Mouse (Mus musculus) layer of hippocampus, adult 9-10 months (tissue): ENCODE results near the gene Arhgap10.

Experiments
- DNase-seq: peaks from one replicate; pipeline ENCODE4 v3.0.0; 2022; ENCODE audit warnings: low spot score

The Arhgap10 gene

DNA sequence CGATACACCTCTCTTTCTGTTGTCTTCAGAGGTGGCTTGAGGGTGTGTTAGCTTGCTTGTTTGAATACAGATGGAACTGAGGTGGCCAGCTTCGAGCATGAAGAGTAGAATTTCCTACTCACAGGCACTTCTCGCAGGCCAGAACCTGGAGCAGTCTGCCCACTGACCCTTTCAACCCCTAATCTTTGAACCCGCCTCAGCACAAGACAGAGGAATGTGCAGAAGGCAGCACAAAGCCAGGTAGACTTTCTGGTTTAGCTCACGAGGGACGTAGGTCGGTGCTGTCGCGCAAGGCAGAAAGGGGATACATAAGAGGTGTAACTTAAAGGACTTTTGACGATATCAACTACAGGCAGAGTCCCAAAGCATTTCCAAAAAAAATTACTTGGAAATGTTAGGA is 908 bp downstream of the Arhgap10 start:
- DNase-seq: no peak

DNA sequence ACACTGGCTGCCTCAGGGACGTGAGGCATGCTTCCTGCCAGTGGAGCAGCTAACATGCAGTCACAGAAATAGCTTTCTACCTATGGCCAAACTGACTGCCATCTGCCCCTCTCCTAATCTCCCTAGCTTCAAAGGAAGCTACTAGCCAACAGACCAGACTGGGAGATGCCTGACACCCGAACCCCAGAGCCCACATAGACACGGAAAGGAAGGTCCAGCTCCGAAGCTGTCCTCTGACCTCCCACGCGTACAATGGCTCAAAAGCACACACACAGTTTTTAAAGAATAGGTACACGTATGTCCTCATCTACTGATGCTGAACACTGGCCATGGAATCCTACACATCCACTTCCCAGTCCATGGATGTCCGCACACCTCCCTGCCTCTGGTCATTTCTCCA is 2.0 kb downstream of the Arhgap10 start:
- no peak for DNase-seq

DNA sequence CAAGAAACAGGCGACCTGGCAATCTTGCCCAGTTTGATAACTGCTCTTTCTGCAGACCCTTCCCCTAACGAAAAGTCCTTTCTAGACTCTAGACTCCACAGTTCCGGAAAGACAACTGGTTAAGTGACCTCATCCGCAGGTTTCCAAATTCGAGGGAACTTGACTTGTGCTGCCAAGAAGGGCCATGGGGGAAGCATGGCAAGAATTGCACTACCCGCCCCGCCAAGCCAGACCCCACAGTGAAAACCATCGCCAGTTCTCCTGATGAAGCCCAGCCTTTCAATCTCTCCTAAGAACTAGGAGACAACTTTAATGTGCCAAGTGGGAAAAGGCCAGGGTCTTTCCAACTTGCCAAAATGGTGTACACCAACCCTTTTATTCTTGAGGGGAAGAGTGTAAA is 2.6 kb downstream of the Arhgap10 start:
- no peak for DNase-seq

DNA sequence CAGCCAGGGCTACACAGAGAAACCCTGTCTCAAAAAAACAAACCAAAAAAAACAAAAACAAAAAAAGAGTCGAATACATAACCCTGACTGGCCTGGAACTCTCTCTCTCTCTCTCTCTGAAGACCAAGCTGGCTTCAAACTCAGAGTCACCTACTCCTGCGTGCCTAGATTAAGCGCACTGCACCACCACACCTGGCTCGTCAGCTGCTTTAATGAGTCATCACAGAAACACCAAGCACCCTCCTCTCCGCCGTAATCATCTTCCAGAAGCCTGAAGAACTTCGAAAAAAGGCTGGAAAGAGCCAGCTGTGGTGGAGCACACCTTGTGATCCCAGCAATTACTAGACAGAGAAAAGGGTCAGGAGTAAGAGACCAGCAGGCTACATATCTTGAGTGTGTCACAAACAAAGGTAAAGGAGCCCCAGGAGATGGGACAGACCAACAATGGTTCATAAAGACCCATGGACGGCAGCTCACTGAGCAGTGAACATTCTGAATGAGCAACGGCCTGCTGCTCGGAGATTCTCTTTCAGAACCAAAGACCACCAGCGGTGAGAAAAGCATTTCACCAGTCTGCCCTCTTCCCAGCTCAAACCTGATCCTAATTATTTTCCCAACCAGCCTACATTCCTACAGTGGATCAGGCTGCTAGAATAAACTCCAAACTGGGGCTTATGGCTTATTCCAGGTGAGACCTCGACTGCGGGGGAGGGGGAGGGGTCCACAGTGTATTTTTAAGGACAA is 5.8 kb downstream of the Arhgap10 start:
- DNase-seq: no peak

DNA sequence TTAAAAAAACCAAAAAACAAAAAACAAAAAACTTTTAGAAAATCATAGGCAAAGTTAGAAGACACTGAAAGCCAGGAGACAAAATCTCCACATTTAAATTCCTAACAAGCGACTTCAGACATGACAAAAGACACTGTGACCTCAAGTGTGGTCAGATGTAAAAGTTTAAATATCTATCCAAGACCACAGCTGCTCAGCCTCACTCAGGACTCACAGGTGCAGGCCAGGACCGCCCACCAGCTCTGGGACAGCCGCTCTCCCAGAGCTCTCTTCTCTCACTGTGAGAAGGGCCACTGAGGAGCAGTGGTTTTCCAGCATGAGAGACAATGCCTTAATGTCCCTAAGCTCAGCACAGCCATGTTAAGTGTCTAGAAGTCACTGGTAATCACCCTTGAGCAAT is 7.3 kb downstream of the Arhgap10 start:
- DNase-seq: no peak

DNA sequence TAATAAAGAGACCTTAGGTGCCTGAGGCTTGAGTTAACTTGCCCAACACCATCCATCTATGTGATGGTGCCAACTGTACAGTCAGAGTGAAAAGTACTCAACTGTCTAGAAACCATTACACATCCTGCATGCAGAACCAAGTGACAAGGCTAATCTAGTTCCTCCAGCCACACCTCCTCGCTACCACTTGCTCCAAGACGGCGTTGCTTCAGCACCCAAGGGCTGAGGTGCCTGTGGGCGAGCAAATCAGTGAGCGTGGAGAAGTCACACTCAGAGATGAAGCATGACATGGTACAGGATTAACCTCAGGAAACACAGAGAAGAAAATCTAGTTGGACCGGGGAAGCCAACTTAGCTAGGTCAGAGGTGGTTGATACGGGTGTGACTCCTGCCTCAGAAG is 8.7 kb downstream of the Arhgap10 start:
- no peak for DNase-seq

DNA sequence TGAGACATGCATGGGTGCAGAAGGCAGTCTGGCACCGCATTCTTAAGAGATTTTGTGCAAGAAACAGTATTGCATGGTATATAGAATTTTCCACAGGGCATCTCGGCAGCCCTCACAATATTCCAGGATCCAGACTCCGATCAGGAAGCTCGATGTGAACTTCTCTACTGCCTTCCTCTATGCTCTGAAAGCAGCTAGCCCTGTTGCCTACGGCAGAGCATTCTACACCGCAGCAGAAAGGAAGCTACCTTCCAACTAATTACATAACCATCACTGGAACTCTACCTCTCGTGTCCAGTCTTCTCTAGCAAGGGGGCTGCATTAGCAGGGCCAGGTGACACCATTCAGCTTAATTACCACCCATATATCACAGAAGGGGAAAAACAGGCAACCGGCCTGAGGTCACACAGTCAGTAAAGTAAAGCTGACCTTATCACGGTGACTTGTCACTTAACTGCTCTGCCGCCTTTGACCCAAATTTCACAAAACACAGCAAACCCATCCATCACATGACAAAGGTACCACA is 10.2 kb downstream of the Arhgap10 start:
- DNase-seq: no peak

DNA sequence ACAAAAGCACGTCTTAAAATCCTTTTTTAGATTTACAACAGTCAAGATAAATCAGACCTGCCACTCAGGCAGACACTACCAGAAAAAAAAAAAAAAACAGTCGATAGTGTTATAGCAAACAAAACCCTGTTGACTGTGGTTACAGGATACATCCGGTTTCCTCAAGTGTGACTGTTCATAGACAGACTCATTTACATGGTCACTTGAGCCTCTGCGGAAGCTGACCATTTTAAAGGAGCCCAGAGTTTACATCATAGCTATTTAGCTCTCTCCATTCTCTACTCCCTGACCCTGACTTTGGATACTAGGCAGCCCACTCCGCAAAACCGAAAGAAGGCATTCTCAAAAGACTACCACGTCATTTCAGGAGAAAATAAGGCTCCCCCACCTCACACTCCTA is 11.2 kb downstream of the Arhgap10 start:
- DNase-seq: no peak

DNA sequence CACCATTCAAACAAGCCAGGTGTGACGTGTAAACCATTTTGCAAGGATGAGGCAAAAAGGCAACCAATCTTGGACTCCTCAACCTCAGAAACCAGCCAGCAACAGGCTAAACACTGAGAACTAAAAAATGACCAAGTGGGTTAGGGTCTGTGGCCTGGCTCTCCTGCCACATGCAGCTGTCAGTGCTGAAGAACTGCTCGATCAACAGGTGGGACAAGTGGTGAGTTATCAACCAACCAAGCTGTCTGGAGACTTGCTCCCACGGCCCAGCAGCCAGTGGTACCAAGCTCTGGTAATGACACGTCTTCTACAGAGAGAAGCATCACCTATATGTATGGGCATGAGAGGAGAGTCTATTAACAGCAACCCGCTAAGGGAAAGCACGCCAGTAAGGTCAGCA is 15.2 kb downstream of the Arhgap10 start:
- DNase-seq: no peak

DNA sequence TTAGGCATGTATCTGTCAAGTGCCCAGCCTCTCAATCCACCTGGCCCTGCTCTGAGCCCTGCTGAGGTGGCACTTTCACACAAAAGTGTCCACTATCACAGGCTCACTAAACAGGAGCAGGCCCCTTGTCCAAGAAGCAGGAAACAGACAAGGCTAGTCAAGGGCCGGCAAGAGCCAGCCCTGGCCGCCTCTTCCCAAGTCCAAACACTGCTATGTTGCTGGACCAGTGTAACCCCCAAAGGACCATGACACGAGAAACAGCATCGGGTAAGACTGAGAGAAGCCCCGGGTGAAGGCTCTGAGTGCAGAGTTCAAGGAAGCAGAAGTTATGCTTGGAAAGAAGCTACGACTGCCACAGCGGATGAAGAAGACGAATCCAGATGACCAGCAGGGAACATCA is 16.6 kb downstream of the Arhgap10 start:
- DNase-seq: no peak

DNA sequence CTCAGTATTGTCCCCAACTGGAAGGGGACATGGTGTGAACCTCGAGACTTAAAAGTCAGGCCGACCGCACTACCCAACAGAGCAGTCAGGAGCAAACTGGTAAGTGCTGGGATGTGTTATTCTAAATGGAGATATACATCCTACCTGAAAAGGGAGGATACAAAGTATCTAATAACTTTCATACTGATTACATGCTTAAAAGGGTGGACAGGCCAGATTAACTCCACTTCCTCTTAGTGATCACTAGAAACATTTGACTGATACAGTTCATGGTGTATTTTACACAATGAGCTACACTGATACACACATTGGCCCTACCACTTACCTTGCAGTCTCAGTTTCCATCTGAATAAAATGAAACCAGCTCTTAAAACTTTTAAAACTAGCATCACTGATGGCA is 17.5 kb downstream of the Arhgap10 start:
- DNase-seq: no peak

DNA sequence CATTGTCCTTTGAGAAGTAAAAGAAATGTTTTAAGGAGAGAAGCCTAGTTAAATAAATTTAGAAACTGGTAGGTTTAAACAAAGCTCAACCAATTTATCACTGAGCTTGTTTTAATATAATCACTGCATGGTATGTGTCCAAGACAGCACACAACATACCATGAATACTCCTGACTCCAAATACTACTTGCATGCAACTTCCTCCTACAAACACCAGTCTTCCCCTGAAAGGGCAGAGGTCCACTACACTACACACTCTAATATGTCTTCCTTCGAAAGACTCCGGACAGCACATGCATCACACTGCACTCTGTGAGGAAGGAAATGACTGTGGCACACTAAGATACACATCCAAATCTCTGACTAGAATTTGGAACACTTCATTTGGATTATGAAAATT is 20.3 kb downstream of the Arhgap10 start:
- no peak for DNase-seq

DNA sequence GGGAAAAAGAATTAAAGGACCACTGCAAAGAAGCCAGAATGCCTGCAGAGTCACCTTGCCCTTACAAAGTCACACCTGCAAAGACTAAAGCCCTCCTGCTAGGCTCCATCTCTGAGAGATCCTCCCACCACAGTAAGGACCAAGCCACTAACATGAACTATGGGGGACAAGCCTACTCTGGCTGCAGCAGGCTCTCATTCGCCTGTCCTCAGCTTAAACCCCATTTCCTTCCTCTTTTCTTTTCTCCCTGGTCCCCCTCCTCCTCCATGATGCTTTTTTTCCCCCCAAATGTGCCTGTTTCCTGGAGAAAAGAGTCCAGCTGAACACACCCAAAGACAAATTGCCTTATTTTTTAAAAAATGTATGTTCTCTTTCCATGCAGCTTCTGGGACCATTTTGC is 21.5 kb downstream of the Arhgap10 start:
- no peak for DNase-seq

DNA sequence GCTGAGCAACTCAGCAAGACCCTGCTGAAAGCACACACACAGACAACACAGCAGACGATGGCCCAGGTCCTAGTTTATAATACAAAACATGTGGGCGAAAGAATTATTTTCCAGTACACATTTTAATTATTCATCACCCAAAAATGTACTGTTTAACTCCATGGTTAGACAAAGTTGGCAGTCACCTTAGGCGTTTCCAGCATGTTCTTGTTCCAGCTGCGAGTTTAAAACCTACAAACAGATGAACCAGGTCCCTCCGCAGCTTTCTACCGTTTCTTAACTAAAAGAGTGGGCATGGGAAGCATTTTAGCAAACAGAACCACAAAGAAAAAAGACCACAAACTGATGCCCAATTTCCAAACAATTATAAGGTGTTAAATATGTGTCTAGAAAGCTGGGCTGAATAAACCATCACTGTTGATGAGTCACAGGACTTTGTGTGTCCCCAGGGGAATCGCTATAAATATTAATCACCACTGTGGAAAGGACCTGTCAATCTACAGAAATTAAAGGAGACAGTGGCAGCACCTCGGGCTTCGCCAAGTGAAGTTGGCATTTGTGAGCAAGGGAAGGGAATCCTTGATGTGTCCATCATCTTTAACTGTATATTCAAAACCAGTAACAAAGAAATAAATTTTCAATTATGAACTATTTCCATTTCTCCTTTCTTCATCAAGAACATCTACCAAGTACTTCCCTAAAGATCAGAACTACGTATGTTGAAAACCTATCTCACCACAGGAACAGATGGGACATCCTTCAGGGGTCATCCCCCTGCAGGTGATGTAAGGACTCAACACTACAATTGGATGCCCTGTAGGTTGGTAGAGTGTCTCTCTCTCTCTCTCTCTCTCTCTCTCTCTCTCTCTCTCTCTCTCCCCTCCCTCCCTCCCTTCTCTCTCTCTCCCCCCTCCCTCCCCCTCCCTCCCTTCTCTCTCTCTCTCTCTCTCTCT is 23.1 kb downstream of the Arhgap10 start:
- DNase-seq: no peak

DNA sequence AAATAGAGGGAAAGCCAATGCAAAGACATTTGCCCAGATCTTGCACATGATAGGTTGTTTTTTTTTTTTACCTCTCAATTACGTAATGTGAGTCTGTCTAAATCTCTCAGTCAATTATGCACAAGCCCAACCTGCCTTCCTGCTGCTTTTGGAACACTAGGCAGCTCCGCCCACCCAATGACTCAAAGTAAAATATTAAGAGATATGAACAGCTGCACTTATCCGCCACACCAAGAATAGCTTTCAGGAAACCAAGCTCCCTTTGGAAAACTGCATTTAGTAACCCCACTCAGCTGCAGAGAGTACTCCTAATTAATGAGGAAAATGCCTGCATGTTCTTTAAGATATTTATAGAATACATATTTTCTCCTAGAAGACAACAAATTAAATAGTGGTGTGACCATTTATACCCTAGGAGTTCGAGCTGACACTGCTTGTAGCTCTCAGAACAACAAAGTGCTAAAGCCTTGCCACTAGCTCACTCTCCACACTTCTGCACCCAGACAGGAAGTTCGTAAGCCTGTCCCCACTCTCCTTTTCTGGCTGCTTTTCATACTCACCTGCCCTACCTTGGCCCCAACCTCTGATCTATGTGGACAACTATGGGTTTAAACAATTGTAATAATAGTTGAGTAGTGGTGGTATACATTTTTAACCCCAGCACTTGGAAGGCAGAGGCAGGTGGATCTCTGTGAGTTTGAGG is 25.2 kb downstream of the Arhgap10 start:
- peak; percentile 48 for DNase-seq

DNA sequence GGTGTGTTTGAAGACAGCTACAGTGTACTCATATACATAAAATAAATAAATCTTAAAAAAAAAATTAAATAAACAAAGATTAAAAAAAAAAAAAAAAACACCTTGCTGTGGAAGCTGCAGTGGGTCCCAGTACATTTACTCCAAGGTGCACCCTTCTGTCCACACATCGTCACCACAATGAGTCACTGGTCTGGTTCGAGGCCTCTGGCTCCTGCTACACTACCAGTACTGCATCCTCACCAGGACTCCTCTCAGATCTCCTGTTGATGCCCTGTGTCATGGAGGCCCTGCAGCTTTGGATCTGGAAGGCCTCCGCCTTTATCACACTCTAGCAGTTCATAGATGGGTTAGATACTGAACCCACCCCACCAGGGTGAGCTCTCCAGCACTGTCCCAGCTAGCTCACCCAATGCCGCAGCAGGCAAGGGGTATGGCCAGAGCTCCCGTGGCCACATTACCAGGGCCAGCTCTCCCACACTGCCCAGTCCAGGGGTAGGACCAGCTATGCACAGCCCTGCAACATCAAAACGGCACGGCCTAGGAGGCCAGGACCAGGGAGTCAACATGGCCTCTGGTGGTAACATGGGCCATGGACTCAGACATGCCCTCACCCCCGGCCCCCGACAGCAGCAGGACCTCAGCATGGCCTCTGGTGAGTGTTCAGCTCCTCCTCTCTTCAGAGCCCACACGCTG is 26.4 kb downstream of the Arhgap10 start:
- no peak for DNase-seq

DNA sequence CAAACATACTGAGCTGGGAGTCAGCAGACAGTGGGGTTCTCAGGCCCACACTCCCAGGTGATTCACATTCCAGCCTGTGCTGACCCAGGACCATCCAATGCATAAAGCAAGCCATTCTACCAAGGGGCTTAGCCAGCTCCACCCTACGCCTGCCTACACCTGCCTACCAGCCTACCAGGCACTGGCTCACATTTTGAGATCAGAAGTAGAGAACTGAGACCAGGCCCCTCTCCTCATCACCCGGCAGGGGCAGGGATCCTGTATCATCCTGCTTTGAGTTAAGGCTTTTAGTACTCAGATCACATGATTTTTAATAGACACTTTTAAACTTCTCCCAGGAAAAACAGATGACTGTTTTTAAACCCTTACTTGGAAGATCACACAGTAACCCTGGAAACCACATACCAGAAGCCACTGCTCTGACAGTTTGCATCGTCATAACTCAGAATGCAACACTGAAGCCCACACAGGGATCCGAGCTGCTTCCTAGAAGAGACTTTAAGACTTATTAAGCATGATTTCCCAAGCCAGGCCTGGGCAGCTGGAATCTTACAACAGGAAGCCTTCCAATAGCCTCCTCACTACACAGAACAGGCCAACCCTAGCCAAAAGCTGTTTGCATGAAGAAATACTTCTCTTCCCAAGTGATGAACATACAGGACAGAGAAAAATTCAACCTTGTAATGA is 27.5 kb downstream of the Arhgap10 start:
- DNase-seq: peak; percentile 20

DNA sequence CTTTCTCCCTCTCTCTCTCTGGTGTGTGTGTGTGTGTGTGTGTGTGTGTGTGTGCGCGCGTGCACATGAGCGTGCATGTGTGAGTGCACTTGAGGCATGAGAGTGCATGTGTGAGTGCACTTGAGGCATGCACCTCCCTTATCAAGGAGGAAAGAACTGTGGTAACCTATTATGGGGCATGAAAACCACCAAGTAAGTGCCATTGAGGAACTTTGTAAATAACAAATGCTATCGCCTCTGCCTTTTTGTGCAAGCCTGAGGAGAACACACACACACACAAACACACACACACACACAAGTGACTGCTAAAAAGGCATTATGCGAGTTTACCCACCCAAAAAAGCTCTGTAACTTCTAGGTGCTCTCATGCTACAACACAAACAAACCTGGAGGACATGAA is 28.5 kb downstream of the Arhgap10 start:
- no peak for DNase-seq

DNA sequence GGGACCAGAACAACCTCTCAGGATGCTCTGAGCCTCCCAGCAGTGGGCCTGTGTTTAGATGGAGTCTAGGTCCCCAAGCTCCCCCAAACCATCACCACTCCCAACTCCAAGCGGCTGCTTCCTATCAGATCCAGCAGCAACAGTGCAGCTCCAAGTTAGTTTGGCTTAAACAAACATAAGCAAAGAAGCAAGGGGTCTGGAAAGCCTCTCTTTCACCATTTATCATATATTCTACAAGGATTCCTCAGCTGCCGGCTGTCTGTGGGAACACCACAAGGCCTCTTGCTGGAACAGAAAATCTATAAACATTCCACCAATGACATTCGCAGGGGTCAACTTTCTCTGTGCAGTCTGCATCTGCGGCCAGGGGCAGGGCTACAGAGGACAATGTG is 29.5 kb downstream of the Arhgap10 start:
- no peak for DNase-seq

DNA sequence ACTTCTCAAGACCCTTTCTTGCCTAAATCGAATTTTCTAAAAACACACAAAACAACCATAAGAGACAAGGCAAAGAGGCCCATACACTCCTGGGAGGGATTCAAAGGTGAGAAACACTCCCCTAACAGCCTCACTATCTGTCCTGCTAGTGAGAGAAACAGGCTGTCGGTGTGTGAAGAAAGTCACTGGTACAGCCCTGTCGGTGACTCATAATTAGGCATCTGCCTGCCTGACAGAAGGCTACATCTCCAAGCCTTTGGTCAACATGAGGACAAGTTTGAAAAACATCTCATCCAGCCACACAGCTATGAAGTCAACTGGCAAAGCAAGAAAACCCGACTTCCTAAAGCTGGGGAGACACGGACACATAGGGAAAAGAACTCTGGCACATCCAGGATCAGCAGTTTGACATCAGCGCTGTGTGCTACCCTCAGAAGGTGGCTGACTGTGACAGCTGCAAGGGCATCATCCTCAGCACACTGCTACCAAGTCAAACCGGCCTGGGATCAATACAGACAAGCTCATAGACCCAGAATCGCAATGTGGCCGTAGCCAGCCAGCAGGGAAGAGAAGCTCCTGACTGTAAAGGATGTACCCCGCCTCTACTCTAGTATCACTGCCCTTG is 30.1 kb downstream of the Arhgap10 start:
- DNase-seq: no peak

DNA sequence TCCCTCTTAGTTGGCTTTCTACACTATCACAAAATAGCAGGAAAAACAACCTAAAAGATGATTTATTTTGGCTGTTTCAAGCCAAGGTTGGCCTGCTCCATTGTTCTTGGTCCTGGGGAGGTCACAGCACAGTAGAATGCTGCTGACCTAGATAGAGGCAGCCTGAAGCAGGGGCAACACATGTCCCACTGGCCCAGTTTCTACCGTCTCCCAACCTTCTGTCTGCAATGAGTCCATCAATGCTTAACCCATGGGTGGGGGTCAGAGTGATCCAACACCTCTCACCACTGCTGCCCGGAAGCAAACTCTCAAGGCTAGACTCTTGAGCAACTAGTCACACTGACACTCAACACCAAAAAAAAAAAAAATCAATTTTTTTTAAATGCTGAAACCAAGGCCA is 31.0 kb downstream of the Arhgap10 start:
- no peak for DNase-seq
